Mouse (Mus musculus) kidney, postnatal 0 days (tissue): ENCODE measurements around the gene Flnb. TPM values are rescaled to one million over a fixed set of nuclear protein-coding genes. Genes with fewer than 3 reads are reported as not detected.

Experiments
- ATAC-seq: fragments of 200-750 bp; cut with Nextera tagmentation; replicated peaks from 2 replicates; pipeline ENCODE4 v1.8.0; 2017; ENCODE audit warnings: low read depth, moderate number of reproducible peaks, moderate TSS enrichment, moderate library complexity; ENCODE audit not compliant: low FRiP score
- DNase-seq: peaks from one replicate; pipeline ENCODE4 v3.0.0-alpha.2; 2016; ENCODE audit warnings: low spot score
- H3K27ac ChIP-seq: fragments of 300-500 bp; sonication (generic); 2 replicates; pipeline ENCODE4 v1.5.1; 2014; ENCODE audit warnings: mild to moderate bottlenecking
- H3K27me3 ChIP-seq: fragments of 300-500 bp; sonication (generic); 2 replicates; pipeline ENCODE4 v1.6.1; 2014; ENCODE audit warnings: low read length, mixed read lengths; ENCODE audit not compliant: insufficient read depth
- H3K36me3 ChIP-seq: fragments of 300-500 bp; sonication (generic); 2 replicates; pipeline ENCODE4 v1.6.1; 2014; ENCODE audit warnings: low read length, mixed read lengths; ENCODE audit not compliant: insufficient read depth
- H3K4me1 ChIP-seq: fragments of 300-500 bp; sonication (generic); replicated peaks from 2 replicates; pipeline ENCODE4 v1.6.1; 2014; ENCODE audit warnings: antibody characterized with exemption, low read length, mixed read lengths; ENCODE audit not compliant: insufficient read depth
- H3K4me2 ChIP-seq: fragments of 300-500 bp; sonication (generic); 2 replicates; pipeline ENCODE4 v1.6.1; 2014; ENCODE audit warnings: mild to moderate bottlenecking, low read length, moderate library complexity, mixed read lengths
- H3K4me3 ChIP-seq: fragments of 300-500 bp; sonication (generic); replicated peaks from 2 replicates; pipeline ENCODE4 v1.5.1; 2014; ENCODE audit warnings: low read depth, low read length
- H3K9ac ChIP-seq: fragments of 300-500 bp; sonication (generic); 2 replicates; pipeline ENCODE4 v1.6.1; 2014; ENCODE audit warnings: low read depth, low read length
- H3K9me3 ChIP-seq: fragments of 300-500 bp; sonication (generic); replicated peaks from 2 replicates; pipeline ENCODE4 v1.6.1; 2016; ENCODE audit warnings: low read length, inconsistent platforms, mixed read lengths
- CTCF ChIP-seq: IDR thresholded peaks from 2 replicates; pipeline ENCODE4 v1.5.1; 2016; ENCODE audit warnings: antibody characterized with exemption, low read depth, mild to moderate bottlenecking, moderate library complexity
- WGBS: fragments of 180-500 bp; shearing (Covaris S2); extraction: QIAGEN DNeasy Blood & Tissue Kit; methylation state at CpG from one replicate; pipeline ENCODE4 v1.1.7; 2014; 5-methylcytosine and 5-hydroxymethylcytosine counted together
- polyA plus RNA-seq: library from polyadenylated mRNA; unstranded; fragments of >200 nt; fragmentation: Nextera tagmentation; extraction: Ambion mirVana; gene quantifications from 2 replicates; pipeline ENCODE4 v1.2.1, GENCODE M21; 2015

Flnb gene
- polyA plus RNA-seq, 1 experiment from 2014 or later, result 10.7 TPM

GRCm38 (mm10) chr14:7807711-7808110 is 10.0 kb upstream of the Flnb start:
- H3K9me3 ChIP-seq, result no peaks in the 10 kb centered on the region
- no peak overlapping the region for H3K4me3 ChIP-seq
- no peak overlapping the region for H3K4me2 ChIP-seq
- no peaks in the 10 kb centered on the region for H3K27me3 ChIP-seq
- no peak for ATAC-seq
- H3K36me3 ChIP-seq, result no peaks in the 10 kb centered on the region
- no peak overlapping the region for H3K9ac ChIP-seq
- H3K27ac ChIP-seq, result no peak overlapping the region
- H3K4me1 ChIP-seq, result no peaks in the 10 kb centered on the region
- TF ChIP-seq CTCF, result no peak
- WGBS, result 65% methylated on average over 4 of the region's 4 CpGs
- DNase-seq, result no peak

DNA sequence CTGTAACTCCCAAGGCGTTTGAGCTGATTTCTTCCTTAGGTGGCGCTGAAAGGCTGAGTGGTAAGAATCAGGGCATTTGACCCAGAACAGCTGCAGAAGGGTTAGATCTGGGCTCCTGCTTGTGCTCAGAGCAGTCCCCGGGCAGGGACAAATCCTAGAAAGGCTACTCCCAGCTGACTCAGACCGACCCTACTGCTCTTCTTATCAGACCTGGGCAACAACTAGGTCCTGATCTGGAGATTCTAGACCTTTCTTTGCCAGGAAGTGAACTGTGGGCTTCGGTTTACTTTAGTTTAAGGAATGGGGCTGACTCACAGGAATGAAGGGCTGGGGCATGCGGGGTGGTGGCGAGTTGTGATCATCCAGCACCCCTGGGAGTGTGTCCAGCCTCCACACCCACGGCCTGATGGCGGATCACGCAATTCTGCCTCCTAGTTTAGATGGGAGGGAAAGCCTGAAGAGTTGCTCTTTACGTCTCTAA is 9.2 kb upstream of the Flnb start:
- no peak for DNase-seq
- ATAC-seq, result no peak; the same call in 1 of the 2 replicates
- no peak for TF ChIP-seq CTCF

GRCm38 (mm10) chr14:7809043-7809955 is 8.5 kb upstream of the Flnb start:
- no peaks in the 10 kb centered on the region for H3K27me3 ChIP-seq
- WGBS, result 79% methylated on average over 12 of the region's 12 CpGs
- no peaks in the 10 kb centered on the region for H3K9me3 ChIP-seq
- no peak for TF ChIP-seq CTCF
- H3K9ac ChIP-seq, result no peak overlapping the region
- no peak overlapping the region for H3K4me3 ChIP-seq
- no peak for DNase-seq
- no peaks in the 10 kb centered on the region for H3K36me3 ChIP-seq
- no peak overlapping the region for H3K4me2 ChIP-seq
- no peaks in the 10 kb centered on the region for H3K4me1 ChIP-seq
- ATAC-seq, result no peak
- H3K27ac ChIP-seq, result no peak overlapping the region

More for the DNA sequence above, 9.2 kb upstream of the Flnb start:
- Histone ChIP-seq H3K27ac (no peak overlapping the region), H3K9ac (no peak overlapping the region), H3K36me3 (no peaks in the 10 kb centered on the region), H3K27me3 (no peaks in the 10 kb centered on the region), H3K4me2 (no peak overlapping the region), H3K4me3 (no peak overlapping the region), H3K9me3 (no peaks in the 10 kb centered on the region), H3K4me1 (no peaks in the 10 kb centered on the region)
- WGBS, result 73% methylated on average over 11 of the region's 11 CpGs

DNA sequence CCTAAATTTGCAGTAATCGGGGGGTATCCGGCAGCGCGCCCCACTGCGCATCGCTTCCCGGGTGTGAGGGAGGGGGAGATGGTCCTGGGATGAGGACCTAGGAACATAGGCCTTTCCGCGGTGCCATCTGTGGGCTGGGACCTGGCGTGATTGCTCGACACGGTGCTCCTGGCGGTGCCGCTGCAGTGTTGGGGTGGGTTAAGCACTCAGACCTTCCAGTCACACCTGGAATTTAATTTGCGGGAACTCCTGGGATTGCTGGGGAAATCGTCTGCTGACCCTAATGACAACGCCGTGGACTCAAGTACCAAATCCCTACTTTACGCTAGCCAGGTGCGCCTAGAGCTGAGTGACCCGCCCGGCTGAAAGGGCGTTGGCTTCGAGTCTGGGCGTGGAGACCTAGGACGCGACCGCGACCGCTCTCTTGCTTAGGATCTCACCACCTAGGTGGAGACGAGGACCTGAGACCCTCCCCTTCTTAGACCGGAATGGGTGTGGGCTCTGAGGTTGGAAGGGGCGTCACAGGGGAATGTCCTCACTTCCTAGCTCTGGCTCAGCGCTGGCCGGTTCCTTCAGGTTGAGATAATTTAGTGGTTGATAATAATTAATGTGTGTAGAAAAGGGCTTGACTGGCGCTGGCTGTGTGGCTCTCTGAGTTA is 835 bp downstream of the Flnb start:
- peak; percentile 47 for ATAC-seq
- peaks cover 26% of the 10 kb centered on the region for H3K4me1 ChIP-seq
- H3K4me2 ChIP-seq, result peak overlapping the region; percentile 75
- peak overlapping the region; percentile 50 for H3K4me3 ChIP-seq
- no peaks in the 10 kb centered on the region for H3K27me3 ChIP-seq
- peak overlapping the region; percentile 51 for H3K9ac ChIP-seq
- no peak for TF ChIP-seq CTCF
- no peaks in the 10 kb centered on the region for H3K9me3 ChIP-seq
- no peaks in the 10 kb centered on the region for H3K36me3 ChIP-seq
- peak overlapping the region; percentile 72 for H3K27ac ChIP-seq
- DNase-seq, result no peak
- WGBS, result under 1% methylated on average over 36 of the region's 36 CpGs

GRCm38 (mm10) chr14:7819446-7819845 is 1.7 kb downstream of the Flnb start:
- H3K9ac ChIP-seq, result peak overlapping the region; percentile 51
- no peaks in the 10 kb centered on the region for H3K27me3 ChIP-seq
- H3K27ac ChIP-seq, result 0 out of 2 replicates have a peak overlapping the region, but pooled peaks have one; percentile 72
- no peaks in the 10 kb centered on the region for H3K36me3 ChIP-seq
- WGBS, result 56% methylated on average over 5 of the region's 5 CpGs
- peak overlapping the region; percentile 75 for H3K4me2 ChIP-seq
- no peaks in the 10 kb centered on the region for H3K9me3 ChIP-seq
- H3K4me3 ChIP-seq, result peak overlapping the region; percentile 50
- ATAC-seq, result no peak
- no peak for TF ChIP-seq CTCF
- DNase-seq, result no peak
- peaks cover 31% of the 10 kb centered on the region for H3K4me1 ChIP-seq

DNA sequence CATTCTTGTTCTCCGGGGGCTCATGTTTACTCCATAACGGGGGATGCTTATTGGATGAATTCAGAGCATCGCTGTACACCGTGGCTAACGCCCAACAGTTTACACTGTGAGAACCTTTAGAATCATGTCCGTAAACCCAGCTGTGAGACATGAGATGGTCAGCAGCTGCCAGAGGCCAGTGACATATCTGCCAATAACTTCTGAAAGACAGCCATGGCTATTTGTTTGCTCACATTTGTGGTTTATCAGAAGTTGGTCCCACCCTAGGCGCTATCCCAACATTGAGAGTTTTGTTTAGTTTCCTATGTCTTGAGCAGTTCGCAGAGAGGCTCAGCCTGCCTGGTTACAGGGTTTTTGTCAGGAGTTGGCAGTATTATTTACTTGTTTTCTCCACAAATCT is 3.6 kb downstream of the Flnb start:
- no peaks in the 10 kb centered on the region for H3K9me3 ChIP-seq

More for the DNA sequence above, 3.6 kb downstream of the Flnb start:
- H3K4me3 ChIP-seq, result no peak overlapping the region
- no peak overlapping the region for H3K9ac ChIP-seq
- no peak for TF ChIP-seq CTCF
- peaks cover 50% of the 10 kb centered on the region for H3K4me1 ChIP-seq
- DNase-seq (no peak), ATAC-seq (no peak)
- no peaks in the 10 kb centered on the region for H3K27me3 ChIP-seq
- 79% methylated on average over 8 of the region's 8 CpGs for WGBS
- H3K27ac ChIP-seq, result no peak overlapping the region
- H3K36me3 ChIP-seq, result no peaks in the 10 kb centered on the region
- H3K4me2 ChIP-seq, result no peak overlapping the region
